Mouse (Mus musculus) T-helper 2 cell (primary cell): ENCODE data around the gene Sat2.

Experiments used
- in situ Hi-C: fragments of 300-600 bp; cut with MboI, MseI; formaldehyde crosslinking; loops from one replicate; pipeline ENCODE4 v1.15.1; 2025; ENCODE audit warnings: high pct_unique_total_duplicates

The Sat2 gene

DNA sequence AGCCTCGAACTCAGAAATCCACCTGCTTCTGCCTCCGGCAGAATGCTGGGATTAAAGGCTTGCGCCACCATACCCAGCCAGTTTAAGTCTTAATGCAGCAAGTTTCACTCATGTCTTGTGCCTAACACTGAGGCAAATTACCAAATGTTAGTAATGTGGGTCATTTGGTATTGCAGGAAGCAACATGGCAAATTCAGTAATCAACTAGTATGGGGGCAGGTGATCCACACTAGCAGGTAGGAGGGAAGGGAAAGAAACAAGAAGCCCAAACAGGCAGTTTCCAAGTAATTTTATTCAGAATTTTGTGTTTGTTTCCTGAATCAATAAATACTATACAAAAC is 44.8 kb downstream of the Sat2 start:
- in situ Hi-C loops, result loop anchor here (10.0 kb wide), 2 partner anchors 82 to 572 kb away; partner anchors contain the start of genes Per1, Trp53 and Wrap53

DNA sequence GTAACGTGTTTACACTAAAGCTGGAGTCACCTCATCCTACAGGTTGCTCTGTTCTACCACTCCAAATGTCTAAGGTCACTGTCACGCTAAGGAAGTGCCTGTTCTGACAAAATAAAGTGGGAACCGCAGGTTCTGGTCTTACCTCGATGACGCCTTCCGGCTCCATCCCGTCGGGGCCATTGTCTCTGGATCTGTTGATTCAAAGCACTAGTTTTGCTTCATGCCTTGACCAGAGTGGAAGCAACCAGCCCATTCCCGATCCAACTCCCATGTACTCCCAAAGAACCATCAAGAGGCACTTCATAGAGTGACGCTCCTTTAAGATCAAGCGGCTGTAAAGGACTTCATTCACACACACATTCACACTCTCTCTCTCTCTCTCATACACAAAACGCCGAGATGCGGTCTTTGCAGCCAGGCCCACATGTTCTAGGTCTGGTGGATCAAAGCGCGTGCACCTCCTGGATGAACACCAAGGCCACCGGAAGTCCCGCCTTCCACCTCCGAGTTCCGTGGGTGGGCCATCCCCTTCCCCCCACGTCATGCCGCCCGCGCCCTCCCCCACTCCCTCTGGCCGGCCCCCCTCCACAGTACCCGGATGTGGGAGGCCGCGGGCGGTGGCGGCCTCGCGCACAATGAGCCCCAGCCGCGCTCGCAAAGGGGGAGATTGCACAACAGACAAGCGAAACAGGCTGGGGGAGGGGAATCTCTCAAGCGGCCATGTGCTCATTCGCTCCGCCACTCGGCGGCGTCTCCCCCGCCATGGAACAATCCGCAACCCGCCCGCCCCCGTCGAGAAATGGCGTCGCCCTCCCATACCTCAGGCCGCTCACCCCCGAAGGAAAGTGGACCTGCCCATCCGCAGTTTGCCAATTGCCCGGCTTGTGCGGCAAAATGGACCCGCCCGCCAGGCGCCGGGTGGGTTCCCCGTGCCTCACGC is 49.2 kb downstream of the Sat2 start:
- in situ Hi-C loops, result no loop called here

DNA sequence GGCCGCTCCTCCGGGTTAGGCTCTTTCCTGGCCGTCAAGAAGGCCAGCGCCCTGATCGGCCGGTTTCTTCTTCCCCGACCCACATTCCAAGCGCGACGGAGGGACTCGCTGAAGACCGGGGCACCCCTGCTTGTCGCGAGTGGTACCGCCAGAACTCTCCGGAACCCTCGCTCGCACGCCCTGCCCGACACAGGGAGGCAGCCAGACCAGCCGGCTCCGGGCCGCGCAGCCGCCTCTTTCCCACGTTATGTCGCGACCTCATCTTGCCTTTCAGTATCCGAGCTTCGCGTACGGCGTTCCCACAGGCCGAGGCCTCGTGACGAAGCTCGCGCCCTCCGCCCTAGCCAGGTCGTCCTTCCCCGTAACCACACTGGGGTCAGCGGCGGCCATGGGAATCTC is 49.9 kb downstream of the Sat2 start:
- in situ Hi-C loops, result no loop called here

DNA sequence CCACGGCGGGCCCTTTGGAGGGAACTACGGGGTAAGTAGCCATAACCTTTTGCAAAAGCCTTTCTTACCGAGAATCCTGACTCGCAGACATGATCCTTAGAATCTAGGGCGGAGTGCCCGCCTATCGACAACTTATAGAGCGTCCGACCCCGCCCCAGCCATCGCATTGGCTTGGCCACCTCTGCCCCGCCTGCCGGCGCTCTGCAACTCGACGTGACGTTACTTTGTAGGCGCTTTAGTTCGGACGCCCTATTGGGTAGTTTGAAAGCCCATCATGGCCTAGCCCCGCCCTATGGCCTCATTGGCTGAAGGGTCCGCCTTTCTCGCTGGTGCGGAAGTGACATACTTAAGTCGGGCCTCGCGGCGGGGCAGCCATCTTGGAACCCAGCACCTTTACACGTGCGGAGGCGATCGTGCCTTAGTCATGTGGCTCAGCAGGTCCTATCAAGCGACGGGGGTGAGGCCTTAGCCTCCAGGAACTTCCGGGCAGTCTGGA is 50.4 kb downstream of the Sat2 start, which contains the start of gene Eif4a1:
Gene Eif4a1 (minus strand): TSS at position 213 of the 496 bp plus-strand sequence.
- in situ Hi-C loops, result no loop called here
